Mouse (Mus musculus) CH12F3 (cell line): ENCODE measurements around the gene Hoxd1.

Source experiments
- in situ Hi-C: fragments of 300-500 bp; cut with MboI; formaldehyde crosslinking; loops from 2 replicates; pipeline ENCODE4 v1.14.3; 2020; ENCODE audit warnings: low sequenced_read_pairs

Gene Hoxd1

DNA sequence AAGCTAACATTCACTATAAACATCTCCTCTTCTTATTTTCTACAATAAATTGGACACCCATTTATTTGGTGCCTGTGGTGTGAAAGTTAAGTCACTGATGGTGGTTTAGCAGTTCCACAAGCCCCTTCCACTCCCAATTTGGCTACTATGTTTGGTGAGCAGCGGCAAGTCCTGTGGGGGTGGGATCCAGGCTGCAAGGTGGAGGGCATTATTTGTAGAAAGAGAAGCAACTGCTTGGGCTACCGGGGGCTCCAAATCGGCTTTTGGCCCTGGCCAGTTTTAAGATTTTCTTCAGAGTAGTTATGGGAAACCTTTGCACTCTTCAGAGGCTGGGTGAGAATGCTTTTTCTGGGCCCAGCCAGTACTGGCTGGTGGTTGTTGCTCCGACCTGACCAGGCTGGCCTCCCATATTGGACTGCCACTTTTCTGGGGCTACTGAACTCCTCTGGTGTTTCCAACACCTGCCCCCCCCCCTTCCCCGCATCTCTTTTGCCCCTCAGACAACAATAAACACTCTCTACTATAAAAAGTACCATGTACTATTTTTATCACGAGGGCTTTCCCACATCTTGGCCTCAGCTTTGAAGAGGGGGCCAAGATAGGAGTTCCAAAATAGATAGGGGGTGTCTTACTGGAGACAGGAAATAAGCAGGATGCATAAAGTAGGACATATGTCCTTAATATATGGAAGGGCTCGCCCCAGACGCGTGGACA lies 30.8 kb upstream of the Hoxd1 start:
- in situ Hi-C loops: no loop called here

DNA sequence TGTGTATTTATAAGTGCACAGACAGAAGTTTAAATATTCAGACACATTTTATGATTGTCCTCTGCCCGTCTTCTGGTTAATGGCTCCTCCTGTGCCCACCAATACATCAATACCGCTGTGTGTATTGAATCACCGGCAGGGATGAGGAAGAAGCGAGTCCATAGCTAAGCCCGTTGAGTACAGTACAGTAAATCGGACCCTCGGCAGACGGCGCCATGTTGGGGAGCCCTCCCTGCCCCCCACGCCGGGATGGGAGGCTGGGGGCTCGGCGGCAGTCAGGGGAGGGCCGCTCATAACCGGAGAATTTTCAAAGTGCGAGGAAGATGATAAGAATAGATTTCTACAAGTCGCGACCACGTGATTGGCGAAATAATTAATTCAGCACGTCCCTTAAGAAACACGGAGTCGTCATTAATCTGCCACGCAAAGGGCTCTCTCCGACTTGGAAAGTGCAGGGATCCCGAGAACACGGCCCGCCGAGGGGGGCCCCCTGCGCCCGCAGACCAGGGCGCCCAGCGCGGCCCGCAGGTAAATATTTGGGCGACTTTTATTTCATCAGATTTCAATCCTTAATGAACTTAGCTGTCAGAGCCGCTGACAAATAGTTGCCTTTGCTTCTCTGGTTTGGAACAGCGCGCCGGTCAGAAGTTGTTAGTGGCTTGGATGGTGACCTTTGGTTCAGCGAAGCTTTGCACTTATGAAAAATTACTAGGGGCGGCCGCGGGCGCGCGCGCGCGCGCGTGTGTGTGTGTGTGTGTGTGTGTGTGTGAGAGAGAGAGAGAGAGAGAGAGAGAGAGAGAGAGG lies 30.1 kb upstream of the Hoxd1 start:
- in situ Hi-C loops: no loop called here

DNA sequence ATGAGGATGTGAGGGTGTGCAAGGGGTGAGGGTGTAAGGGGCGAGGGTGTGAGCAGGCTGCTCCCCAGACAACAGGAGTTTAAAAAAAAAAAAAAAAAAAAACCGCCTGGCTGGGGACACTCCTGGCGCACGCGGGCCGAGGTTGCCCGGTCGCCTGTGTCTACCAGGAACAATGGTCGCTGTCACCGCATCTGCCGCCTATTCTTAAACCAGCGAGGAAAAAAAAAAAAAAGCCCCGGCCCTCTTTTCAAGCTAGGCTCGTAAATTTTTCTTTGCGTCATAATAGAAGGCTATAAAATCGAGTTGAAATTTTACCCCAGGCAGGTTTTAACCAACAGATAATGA lies 29.5 kb upstream of the Hoxd1 start:
- in situ Hi-C loops: no loop called here

DNA sequence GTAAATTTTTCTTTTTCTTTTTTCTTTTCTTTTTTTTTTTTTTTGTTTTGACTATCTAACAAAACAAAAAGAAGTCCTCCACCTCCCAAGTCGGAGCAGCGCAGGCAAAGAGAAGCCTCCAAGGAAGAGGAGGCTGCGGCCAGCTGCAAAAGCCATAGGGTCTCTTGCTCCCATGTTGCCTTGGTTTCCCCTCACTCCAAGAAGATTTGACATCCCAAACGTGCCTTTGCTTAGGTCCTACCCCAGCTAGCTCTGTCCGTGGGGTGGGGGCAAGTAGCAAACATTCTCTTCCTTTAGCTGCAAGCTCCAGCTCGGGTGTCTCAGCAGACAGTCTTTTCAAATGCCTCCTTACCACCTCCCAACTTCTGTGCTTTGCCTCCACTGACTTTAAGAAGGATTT lies 29.0 kb upstream of the Hoxd1 start:
- in situ Hi-C loops: no loop called here

DNA sequence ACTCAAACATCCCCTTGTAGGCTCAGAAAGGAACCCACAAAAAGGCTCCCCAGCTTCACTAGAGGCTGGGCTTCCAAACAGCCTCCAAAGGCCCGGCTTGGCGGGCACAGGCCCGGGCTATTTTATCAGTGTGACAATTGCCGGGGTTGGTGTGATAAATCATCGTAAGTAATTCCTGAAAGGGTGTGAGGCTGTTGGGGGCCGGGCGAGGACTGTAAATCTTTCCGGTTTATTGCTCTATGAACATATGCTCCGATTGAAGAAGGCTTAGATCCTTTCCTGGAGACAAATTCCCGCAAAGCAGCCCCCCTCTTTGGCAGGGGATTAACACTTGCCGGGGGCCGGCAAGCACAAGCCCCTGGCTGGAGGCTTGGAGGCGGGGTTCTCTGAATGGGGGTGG lies 28.3 kb upstream of the Hoxd1 start:
- in situ Hi-C loops: no loop called here

DNA sequence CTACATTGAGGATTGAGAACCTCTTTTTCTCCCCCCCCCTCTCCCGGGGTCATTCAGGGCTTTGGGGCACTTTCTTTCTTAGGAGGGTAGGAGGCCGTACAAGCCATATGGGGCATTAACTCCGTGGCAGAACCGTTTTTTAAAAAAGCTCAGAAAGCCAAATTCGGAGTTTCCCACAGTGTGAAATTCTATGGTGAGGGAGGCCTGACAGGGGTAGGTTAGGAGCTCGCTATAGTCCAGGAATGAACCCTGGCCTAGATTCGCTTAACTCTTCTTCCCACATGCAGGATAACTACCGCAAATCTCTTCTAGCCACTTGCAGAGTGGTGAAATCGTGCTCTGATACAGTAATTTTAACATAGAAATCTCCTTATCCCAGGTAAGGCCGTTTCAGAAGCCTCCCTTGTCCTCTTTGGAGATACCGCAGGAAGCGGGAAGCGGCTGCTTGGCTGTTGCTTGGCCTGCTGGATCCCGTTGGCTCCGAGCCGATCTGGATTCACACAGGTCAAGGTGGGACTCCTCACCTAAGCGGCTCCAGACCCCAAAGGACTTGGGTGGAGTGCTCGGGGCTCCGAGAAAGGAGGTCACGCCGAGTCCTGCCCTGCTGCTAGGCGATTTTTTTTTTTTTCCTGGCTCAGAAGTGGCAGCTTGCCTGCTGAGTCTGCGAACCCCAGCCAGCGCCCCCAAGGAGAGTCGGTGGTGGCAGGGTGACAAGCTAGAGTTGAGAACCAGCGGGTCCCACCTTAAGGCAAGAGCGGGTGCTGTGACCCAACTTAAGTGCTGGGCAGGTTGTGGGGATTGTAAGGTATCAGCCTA lies 27.6 kb upstream of the Hoxd1 start:
- in situ Hi-C loops: no loop called here

DNA sequence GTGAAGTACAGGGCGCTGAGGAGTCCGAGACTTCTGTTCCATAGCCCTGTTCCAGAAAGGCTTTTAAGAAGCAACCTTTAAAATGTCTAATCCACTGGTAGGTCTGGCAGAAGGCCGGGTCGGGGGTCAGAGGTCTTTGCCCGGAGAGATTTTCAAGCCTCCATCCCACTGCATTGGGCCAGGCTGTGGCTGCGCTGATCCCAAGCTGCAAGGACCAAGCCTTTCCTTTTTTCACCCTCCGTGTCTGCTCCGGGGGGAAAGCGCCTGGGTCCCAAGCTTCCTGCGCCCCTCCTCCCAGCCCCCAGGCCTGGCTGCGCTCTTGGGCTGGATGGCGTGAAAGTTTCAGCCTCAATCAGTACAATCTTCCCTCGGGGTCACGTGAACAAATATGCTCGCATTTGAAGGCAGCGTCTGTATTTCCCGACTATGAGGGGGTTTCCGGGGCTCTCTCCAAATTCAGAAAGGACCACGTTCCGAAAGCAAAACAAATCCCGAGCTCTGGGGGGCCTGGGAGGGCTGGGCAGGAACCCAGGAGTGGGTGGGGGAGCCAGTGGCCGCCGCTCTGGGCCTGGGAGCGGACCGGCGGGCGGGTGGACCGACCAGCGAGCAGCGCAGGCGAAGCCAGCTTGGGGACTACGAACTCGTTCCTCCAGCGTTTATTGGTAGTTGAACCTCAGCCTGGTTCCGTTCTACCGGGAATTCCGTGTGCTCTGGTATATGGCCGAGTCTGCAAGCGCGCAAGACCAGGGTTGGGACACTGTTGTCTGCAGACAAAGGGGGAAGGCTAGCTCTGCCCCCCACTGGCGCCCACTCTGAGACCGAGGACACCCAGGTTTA lies 26.7 kb upstream of the Hoxd1 start:
- in situ Hi-C loops: no loop called here

DNA sequence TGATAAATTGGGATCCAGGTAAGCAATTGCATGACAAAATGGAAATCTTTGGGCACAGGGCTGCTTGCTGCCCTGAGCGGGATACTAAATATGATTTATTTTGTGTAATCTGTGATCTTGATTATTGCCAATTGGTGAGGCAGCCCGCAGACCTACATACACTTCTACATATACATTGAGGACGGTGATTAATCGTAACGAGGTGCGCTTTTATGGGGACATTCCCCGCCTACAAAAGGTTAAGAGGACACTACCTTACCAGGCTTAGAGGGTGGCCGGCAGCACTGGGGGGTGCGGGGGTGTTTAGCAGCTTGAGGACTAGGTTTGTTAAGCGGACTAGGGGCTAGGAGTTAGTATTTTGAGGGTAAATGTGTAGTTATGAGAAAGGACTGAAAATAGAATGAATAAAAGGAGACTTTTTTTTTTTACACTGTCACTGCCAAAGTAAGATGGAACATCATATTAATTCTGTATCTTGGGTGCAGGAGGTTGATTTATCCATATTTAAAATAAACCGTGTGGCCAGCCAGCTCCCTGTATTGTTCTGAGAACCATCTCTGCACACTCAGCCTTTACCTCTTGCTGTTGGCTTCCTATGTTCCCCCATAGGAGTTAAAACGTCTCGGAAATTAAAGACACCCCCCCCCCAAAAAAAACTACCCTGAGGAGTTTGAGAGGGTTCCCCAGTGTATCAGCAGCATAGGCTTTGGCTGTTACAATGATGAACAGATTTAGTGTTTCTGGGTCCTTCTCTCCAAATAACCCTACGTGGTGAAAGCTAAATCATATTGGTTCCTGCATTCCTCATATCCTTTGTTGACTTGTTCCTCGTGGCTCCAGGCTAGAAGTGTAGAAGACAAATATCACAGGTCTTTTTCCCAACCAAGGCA lies 25.8 kb upstream of the Hoxd1 start:
- in situ Hi-C loops: no loop called here

DNA sequence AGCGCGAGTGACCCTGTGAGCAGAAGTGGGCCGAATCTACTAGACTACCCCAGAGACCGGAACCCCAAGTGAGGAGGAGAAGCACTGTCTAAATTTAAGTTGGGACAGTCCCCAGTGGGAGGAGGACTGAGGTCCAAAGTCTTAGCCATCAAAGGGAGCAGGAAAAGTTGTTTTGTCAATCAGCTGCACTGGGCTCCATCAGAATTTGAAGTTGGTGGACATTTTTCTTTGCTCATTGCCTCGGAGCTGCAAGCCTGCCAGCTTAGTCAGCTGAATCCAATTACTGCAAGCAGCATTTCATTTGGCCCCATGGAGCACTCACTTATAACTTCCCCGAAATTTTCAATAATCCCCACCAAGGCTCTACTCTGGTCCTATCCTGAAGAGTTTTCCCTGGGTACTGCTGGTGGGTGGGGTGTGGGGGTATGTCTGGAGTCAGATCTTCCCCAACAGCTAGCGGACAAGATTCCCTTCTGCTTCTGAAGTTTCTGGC lies 25.2 kb upstream of the Hoxd1 start:
- in situ Hi-C loops: no loop called here

DNA sequence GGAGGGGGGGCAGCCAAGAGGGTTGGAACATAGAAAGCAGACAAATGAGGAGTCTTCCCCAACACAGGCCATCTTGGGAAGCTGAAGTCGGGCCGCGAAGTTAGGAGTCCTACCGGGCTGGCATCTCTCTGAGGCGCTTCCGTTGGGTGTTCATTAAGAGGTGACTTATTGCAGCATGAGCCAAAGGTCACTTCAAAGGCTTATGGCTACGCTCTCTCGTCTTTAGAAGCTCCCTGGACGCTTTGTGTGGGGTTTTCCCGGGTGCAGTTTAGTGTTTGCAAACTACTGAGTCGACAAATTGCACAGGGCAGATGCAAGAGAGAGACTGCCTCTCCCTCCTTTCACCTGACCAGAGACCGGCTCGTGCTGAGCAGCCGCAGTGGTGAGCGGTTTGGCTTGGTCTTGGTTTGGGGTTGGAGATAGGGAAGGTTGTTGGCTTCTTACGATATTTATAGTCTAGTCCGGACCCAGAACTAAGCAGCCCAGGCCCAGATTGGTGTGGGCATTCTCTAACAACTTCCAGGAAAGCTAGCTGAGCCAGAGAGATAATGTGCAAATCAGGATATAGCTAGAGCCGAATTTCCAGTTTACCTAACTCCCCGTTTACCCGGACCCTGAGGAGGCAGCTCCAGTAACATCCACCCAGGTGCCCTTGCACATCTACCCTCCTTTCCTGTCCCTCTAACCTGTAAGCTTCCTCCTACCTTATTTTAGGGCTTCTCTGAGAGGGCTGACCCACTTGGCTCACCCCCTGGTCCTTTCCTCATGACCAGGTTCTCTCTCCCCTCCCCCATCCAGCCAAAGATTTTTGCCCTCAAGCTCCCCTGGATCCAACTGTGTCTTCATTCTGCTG lies 23.9 kb upstream of the Hoxd1 start:
- in situ Hi-C loops: no loop called here

DNA sequence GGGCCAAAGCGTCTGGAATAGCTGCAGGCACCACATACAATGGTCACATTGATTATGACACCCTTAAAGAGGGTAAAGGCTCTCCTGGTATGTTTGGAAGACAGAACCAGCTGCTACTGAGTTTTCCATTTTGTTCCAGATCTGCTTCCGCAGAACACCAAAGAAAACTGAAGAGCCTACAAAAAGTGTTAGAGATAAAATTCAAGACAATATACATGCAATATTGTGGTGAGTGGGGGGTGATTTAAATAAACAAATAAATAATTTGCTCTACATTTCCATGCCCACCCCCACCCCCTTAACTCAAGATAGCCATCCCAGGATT lies 23.3 kb upstream of the Hoxd1 start:
- in situ Hi-C loops: no loop called here

DNA sequence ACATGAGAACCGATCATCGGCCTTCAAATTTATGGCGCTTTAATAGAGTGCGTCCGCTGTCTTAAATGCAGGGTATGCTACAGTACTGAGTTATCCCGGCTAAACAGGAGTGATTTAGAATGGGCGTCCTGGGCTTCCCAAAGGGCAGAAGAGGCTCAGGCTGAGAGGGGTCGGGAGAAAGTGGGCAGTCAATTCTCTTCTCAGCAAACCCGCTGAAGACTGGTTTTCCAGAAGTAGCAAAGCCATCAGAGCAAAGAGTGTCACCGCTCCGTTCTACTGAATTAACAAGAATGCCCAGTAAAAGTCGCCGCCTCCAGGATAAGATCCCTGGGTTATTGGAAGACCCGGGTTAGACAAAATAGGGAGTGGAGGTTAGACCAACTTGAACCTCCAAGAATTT lies 22.9 kb upstream of the Hoxd1 start:
- in situ Hi-C loops: no loop called here

DNA sequence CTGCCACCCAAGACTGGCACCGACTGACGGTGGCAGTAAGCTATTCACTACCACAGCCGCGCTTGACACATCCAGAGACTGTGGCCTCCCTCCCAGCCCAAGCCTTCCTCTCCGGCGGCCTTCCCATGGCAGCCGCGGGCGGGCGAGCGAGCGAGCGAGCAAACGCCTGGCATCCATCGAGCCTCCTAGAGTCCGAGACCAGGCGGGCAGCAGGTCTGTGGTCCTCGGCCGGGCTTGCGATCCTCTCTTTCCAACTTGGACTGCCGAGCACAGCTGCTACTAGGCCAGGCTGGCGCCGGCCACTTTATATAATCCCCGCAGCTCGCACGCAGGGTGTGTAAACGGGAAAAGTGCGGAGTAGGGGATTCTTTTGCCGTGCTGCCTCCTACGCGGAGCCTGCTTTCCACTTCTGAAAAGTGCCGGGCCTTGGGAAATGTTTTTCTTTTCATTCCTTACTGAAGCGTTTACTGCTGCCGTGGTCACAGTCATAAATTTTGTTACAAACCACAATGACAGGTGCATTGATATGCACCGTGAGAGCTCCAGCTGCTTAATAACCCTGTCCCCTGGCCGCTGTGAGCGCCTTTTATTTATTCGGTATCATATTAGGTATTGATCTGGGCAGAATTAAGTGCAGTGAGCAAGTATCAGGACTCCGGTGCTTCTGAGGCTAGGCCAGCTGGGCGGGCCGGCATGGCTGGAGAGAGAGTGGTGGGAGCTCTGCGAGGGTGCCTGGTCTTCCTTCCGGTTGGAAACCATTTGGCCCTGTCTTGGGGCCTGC lies 22.3 kb upstream of the Hoxd1 start:
- in situ Hi-C loops: no loop called here

DNA sequence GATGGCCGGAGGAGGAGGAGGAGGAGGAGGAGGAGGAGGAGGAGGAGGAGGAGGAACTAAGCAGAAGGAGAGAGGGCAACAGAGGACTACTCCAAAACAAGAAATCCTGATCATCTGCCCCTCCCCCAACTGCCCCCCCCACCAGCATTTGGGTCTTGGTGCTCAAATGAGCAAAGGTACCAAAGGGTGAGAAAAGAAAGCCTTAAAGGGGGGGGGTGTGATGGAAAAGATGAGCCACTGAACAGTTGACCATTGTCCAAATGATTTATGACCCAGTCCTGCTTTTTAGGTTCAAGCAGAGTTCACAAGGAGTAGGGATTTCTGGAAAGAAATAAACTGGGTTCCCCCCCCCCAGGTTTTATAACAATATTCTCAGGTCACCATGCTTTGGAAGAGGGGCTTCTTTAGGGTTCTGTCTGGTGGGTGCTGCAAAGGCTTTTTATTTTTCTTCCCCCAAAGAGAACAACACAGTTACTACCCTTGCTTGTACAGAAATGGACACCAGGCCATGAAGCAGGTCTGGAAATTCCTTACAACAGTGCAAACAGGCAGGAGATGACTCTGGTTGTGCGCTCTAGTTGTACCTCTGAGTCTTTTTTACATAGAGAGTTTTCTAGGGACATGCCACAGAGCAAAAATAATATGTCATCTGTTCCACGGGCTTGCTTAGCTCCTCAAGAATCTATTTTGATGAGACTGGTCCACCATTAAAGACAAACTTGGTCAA lies 21.4 kb upstream of the Hoxd1 start:
- in situ Hi-C loops: no loop called here

DNA sequence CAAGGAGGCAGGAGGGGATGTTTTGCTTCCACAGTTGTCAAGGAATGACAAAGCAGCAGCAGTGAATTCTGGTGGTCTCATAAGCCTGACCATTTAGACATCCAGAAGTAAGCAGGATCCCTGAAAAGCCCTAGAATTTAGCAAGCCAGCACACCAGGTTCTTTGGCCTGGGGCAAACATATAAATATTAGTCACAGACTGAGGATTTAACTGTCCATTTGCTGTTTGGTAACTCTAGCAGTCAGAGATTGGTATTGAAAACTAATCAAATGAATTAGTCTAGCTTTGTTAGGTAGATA lies 20.9 kb upstream of the Hoxd1 start:
- in situ Hi-C loops: no loop called here

DNA sequence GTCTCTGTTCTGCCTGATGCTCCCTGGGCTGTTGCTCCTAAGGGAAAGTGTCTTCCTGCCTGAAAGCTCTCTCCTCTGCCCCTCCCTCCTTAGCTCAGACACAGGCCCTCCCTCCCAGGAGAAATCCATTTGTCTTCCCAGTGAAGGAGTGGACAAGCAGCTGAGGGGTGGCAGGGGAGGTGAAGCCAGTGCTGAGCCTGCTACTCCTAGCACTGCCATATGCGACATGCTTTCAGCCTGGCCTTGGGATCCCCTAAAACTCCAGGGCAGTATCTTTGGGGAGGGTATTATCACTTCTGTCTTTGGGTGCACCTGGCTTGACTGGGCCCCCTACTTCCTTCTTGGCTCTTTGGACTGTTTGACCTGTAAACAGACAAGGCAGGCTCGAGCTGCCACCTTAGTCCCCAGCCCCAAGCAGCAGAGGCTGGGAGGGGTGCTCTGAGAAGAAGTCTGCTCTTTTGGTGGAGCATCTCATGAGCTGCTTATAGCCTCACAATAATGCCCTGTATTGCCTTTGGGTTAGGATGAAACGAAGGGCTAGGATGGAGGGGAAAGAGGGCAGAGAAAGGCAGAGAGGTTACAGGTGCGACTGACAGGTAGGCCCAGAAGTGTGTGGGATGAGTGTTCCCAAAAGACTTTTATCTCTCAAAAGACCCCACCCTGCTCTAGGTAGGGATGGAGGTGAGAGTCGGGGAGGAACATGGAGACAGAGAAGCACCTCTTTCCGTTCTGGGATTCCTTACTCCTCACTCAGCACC lies 17.1 kb upstream of the Hoxd1 start:
- in situ Hi-C loops: no loop called here

DNA sequence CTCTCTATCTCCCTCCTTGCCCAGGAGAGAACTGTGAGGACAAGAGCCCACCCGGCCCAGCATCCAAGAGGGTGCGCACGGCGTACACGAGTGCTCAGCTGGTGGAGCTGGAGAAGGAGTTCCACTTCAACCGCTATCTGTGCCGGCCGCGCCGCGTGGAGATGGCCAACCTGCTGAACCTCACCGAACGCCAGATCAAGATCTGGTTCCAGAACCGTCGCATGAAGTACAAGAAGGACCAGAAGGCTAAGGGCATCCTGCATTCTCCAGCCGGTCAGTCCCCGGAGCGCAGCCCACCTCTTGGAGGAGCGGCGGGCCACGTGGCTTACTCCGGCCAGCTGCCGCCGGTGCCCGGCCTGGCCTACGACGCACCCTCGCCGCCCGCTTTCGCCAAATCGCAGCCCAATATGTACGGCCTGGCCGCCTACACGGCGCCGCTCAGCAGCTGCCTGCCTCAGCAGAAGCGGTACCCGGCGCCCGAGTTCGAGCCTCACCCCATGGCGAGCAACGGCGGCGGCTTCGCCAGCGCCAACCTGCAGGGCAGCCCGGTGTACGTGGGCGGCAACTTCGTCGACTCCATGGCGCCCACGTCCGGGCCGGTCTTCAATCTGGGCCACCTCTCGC lies 16.4 kb upstream of the Hoxd1 start:
- in situ Hi-C loops: no loop called here
